Mouse (Mus musculus) embryo, embryonic 9.5 days (tissue): ENCODE measurements around the gene Lrsam1.
"Not testable (repeated sequence)": the region's sequence is repeated elsewhere in the genome, so short reads cannot be mapped to it uniquely, and the experiment has no call there.

ENCODE experiments used
- DNase-seq: peaks from one replicate; pipeline ENCODE4 v3.0.0-alpha.2; 2017; ENCODE audit errors: extremely low spot score

The Lrsam1 gene

GRCm38 (mm10) chr2:32961192-32961995 lies at the start of gene Lrsam1, which contains the start of gene Rpl12:
TSS of gene Lrsam1 (minus strand) at chr2:32961614.
TSS of gene Rpl12 (plus strand) at chr2:32961559.
- DNase-seq: peak; percentile 95

- DNase-seq: not testable (repeated sequence)
These were observed 47.6 kb upstream of the Lrsam1 start for GRCm38 (mm10) chr2:33009055-33009454.

- no peak for DNase-seq
These were observed 43.6 kb upstream of the Lrsam1 start for GRCm38 (mm10) chr2:33005041-33005440.

- DNase-seq: no peak
These were observed 40.7 kb upstream of the Lrsam1 start for GRCm38 (mm10) chr2:33002144-33002543.

GRCm38 (mm10) chr2:32999752-33000151 lies 38.3 kb upstream of the Lrsam1 start:
- DNase-seq: no peak

- DNase-seq: no peak
These were observed 36.4 kb upstream of the Lrsam1 start for GRCm38 (mm10) chr2:32997792-32998191.

- no peak for DNase-seq
These were observed 35.7 kb upstream of the Lrsam1 start for GRCm38 (mm10) chr2:32997081-32997480.

GRCm38 (mm10) chr2:32992130-32992529 lies 30.7 kb upstream of the Lrsam1 start:
- DNase-seq: no peak

GRCm38 (mm10) chr2:32990167-32990832 lies 28.9 kb upstream of the Lrsam1 start:
- no peak for DNase-seq

GRCm38 (mm10) chr2:32989376-32989775 lies 28.0 kb upstream of the Lrsam1 start:
- DNase-seq: no peak

GRCm38 (mm10) chr2:32985844-32986243 lies 24.4 kb upstream of the Lrsam1 start:
- no peak for DNase-seq

GRCm38 (mm10) chr2:32983617-32984016 lies 22.2 kb upstream of the Lrsam1 start:
- DNase-seq: no peak

GRCm38 (mm10) chr2:32982700-32983099 lies 21.3 kb upstream of the Lrsam1 start:
- DNase-seq: peak; percentile 17

- DNase-seq: peak; percentile 92
These were observed 20.4 kb upstream of the Lrsam1 start, which contains the start of gene Slc2a8 for GRCm38 (mm10) chr2:32981725-32982271. TSS of gene Slc2a8 (minus strand) at chr2:32982083.

GRCm38 (mm10) chr2:32981281-32981680 lies 19.9 kb upstream of the Lrsam1 start:
- no peak for DNase-seq

GRCm38 (mm10) chr2:32979675-32980074 lies 18.3 kb upstream of the Lrsam1 start:
- no peak for DNase-seq

- no peak for DNase-seq
These were observed 17.3 kb upstream of the Lrsam1 start for GRCm38 (mm10) chr2:32978675-32979074.

- DNase-seq: no peak
These were observed 15.7 kb upstream of the Lrsam1 start for GRCm38 (mm10) chr2:32977114-32977513.

- DNase-seq: no peak
These were observed 12.8 kb upstream of the Lrsam1 start for GRCm38 (mm10) chr2:32974216-32974615.

- DNase-seq: no peak
These were observed 9.8 kb upstream of the Lrsam1 start for GRCm38 (mm10) chr2:32971235-32971634.

GRCm38 (mm10) chr2:32969326-32969725 lies 7.9 kb upstream of the Lrsam1 start:
- no peak for DNase-seq

- DNase-seq: no peak
These were observed 6.7 kb upstream of the Lrsam1 start for GRCm38 (mm10) chr2:32968024-32968614.
